Mouse (Mus musculus): ENCODE results near the gene Prr12. TPM values are rescaled to one million over a fixed set of nuclear protein-coding genes. Genes with fewer than 3 reads are reported as not detected.

Prr12 gene
- total RNA-seq, 2 experiments from 2014 or later = 14.1 to 16.1 TPM

DNA sequence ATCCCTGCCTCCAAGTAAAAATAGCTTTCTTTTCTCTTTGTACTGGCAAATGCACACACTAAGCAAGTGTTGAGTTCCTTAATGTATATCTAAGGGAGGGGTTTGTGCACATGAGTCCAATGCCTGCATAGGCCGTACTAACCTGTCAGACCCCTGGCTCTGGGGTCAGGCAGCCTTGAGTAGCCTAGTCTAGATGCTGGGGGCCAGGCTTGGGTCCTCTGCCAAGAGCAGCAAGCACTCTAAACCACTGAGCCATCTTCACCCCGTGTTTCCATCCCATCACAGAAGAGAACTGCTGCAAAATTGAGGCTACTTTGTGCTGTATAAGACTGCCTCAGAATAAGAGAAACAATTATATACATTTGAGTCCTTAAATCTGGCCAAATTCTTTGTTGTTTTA, 25.1 kb upstream of the Prr12 start:
- DNase-seq = no peak

- no peak for DNase-seq
These were observed 24.6 kb upstream of the Prr12 start for GRCm38 (mm10) chr7:45077322-45077721.

- no peak for DNase-seq
These were observed 23.8 kb upstream of the Prr12 start for GRCm38 (mm10) chr7:45076501-45076900.

DNA sequence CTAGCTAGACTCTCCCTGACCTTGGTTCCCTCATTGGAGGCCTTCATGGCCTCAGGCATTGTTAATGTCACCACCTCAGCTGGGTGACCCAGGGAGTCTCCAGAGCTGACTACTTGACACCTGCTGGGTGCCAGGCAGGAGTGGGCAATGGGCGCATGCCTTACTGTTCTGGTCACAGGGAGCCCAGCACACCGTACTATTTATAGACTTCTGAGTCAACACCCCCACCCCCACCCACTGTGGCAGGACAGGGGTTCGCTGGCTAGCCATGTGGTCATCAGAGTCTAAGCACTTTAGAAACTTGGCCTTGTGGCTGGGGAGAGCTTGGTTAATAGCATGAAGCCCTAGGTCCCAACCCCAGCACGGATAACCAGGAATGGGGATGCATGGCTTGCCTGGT, 22.7 kb upstream of the Prr12 start:
- DNase-seq = peak; percentile 80

DNA sequence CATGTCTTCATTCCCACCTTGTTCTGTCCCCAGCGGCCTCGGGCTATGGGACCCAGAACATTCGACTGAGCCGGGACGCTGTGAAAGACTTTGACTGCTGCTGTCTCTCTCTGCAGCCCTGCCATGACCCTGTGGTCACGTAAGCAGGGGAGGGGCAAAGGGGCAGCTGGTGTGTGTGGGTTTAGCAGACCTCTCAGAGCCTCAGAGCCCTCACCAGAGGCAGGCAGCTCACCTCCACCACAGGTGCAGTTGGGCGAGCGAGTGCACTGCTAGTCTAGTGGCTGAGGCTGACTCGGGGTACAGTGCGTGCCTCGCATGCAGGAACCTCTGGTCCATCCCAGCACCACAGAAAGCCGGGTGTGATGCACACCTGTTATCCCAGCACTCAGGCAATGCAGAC, 21.3 kb upstream of the Prr12 start:
- DNase-seq = no peak

DNA sequence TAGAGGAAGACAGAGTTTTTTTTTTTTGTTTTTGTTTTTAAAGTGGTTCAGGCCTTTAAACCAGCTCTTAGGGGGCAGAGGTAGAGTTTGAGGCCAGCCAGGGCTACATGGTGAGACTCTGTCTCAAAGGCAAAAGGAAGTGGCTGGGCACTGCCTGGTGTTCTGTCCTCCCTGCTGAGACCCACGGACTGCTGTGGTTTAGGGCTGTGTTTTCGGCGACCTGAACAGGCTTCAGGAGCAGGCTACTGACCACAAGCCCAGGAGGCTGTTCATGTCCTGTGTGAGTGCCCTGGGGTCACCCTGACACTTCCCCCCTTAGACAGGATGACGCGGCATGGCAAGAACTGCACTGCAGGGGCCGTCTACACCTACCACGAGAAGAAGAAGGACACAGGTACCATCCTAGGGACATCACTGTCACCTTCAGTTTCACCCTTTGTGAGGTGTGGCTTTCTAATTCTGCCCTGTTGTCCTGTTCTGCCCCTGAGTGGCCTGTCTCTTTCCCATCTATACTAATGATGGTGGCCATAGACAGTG, 20.6 kb upstream of the Prr12 start:
- DNase-seq = no peak

GRCm38 (mm10) chr7:45072230-45072629, 19.5 kb upstream of the Prr12 start:
- DNase-seq = no peak

DNA sequence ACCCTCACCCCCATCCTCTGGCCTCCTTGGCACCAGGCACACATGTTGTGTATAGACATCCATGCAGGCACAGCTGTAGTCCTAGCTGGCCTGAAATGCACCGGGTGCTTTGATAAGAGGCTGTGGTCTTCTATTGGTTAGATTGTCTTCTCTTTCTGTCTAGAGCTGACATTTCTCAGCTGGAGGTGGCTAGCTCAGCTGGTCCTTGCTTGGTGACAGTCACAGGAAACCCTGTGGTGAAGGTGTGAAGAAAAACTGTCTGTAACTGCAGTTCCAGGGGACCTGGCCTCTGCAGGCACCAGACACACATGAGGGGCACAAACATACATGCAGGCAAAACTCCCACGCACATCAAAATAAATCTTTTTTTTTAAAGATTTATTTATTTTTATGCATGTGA, 17.0 kb upstream of the Prr12 start:
- no peak for DNase-seq

- no peak for DNase-seq
These were observed 15.3 kb upstream of the Prr12 start for GRCm38 (mm10) chr7:45068000-45068318.

DNA sequence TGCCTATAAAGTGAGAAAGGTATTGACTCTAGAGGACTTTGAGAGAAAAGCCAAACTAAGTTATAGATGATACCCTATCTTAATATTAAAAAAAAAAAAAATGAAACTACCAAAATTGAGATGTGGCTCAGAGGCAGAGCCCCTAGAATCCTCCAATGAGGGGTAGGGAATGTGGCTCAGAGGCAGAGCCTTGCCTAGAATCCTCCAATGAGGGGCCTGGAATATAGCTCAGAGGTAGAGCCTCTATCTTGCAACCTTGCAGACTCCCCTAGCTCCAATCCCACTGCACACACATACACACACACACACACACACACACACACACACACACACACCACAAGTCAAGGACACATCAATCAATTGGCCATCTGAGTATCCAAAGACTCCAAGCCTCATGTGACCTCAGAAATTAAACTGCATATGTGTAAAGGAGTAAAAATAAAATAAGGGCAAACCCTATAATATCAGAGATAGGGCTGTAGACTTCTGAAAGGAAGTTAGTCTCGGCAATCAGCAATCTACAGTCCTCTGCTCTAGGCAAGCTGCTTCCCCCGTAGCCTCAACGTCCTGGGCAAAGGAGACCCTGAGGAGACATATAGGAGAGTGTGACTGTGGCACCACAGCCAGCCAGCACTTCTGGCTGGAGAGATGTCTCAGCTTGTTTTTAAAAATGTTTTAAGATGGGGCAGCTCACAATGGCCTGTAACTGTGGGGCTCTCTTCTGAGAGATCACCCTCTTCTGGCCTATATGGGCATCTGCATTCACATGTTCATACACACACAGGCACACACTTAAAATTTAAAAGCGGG, 14.7 kb upstream of the Prr12 start:
- DNase-seq = no peak

DNA sequence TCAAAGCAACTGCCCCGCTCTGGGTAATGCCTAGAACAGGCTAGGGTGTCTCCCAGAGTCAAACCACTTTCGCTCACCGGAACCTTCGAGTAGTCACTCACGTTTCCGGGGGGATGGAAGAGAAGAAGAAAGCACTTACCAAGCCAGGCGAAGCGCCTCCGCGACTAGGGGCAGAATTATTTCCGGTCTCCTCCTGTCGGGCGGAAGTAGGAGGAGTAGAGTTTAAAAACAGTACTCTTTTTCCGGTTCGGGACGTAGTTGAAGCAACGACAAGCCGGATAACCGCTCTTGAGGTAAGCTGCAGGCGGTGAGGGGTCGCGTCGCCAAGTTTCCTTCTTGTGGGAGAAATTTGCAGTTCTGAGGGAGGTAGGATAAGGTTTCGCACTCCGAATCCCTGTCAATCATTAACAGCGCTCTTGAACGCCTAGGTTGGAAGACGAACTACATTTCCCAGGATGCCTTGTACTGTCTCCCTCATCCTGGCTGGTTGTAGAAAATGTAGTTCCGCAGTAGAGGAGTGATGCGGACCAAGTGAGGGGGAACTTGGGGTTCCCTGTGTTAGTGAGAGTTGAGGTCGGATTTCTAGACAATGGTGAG, 9.7 kb upstream of the Prr12 start, which contains the start of the genes Nosip and Prrg2:
Nosip (plus strand) TSS at position 191 of the 597 bp plus-strand sequence.
Prrg2 (minus strand) TSS at position 439 of the 597 bp plus-strand sequence.
- DNase-seq = peak; percentile 92

DNA sequence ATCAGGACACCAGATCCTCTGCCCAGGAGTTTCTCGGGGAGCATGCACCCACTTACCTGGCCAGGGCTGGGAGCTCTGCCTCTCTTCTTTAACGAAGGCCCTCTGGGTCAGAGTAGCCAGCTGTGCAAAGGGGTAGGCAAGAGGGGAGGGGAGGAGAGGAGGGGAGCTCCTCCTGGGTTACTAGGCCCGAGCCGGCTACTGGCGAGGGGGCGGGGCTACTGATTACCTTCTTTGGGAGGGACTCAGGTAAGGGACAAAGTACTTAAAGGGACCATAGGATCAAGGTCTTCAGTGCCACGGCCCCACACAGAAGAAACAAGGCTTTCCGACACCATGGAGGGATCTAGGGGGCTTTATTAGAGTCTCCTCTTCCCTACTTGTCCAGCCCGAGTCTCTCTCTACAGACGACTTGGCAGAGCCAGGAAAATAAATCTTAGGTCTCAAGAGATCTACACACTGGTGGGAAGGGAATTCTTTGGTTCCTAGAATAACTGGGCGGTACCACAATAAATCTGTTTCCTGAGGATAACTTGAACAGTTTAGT, 8.9 kb upstream of the Prr12 start:
- no peak for DNase-seq

DNA sequence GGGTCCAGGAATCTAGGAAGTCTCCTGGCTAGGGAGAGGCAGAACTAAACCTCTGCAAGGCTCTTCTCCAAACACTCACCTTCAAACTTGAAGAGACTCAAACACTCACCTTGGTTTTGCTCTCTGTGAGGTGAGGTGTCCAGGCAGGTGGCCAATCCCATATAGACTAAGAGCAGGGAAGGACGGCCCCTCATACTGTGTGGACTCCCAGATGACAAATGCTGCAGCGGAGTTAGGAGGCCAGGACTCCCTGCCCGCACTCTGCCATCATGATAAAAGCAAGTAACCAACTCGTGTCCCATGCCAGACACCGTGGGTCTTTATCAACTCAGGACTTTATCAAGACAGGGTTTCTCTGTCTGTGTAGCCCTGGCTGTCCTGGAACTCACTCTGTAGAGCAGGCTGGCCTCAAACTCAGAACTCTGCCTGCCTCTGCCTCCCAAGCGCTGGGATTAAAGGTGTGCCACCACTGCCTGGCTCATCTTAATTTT, 8.0 kb upstream of the Prr12 start:
- DNase-seq = no peak

- no peak for DNase-seq
These were observed 6.2 kb upstream of the Prr12 start for GRCm38 (mm10) chr7:45058607-45059571.

- no peak for DNase-seq
These were observed 4.3 kb upstream of the Prr12 start for GRCm38 (mm10) chr7:45056972-45057348.

DNA sequence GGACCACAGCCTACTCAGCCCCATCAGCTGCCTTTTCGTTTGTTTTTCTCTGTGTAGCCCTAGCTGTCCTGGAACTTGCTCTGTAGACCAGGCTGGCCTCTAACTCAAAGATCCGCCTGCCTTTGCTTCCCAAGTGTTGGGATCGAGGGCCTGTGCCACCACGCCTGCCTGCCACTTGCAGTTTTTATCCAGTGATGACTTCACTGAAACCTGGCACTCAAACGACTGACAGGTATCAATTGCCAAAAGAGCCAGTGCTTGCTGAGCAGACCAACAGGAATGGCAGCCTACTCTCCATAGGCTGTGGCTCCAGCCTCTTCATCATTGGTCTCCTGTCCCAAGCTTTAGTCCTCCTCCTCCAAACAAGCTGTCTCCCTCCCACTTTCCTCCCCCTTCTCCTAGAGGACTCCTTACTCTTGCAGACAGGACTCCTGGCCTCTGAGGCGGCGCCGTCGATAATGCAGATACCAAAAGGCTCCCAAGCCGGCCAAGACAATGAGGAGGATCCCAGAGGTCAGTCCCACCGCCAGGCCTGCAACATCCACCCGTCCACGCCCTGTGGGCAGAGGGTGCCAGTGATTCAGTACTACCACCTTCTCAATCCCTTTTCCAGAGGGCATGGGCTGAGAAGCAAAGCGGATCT, 3.8 kb upstream of the Prr12 start:
- no peak for DNase-seq

GRCm38 (mm10) chr7:45053931-45054510, 1.3 kb upstream of the Prr12 start:
- peak; percentile 95 for DNase-seq

DNA sequence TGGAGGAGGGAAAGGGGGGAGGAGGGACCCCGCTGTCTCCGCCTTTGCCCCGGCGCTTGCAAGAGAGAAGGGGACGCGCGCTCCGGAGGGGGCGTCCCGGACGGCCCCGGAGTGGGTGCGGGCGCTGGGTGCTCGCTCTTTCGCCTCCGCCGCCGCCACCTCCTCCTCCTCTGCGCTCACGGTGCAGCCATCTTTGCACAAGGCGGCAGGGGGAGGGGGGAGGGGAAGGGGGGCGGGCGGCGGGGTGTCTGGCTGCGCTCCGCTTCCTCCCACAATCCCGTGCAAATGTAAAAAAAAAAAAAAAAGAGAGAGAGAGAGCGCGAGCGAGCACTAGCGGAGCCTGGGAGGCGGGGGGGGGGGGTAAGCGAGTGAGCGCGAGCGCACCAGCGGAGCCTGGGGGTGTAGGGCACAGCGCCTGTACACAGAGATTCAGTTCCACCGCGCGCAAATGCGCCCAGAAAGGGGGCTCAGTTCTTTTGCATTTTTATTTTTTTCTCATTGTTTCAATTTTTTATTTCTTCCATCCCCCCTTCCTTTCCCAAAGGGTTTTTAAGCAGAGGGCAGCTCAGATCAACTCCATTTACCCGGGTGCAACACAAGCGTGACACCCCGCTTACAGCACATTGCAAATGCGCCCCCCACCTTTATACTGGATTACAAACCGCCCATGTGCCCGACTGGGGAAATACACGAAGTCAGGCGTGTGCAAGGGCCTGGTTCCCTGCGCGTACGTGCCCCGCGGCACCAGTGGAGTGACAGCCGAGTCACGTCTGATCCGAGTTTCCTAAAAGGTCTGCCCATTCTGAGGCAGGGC, 643 bp upstream of the Prr12 start:
- DNase-seq = peak; percentile 86

GRCm38 (mm10) chr7:45052181-45052861, 360 bp downstream of the Prr12 start:
- peak; percentile 52 for DNase-seq

GRCm38 (mm10) chr7:45051601-45051974, 1.1 kb downstream of the Prr12 start:
- DNase-seq = no peak

Data from gastrocnemius, postnatal 25 days (tissue).